Mouse (Mus musculus) kidney, postnatal 10 days (tissue): Measurements from ENCODE around the gene Lekr1.
A peak's percentile ranks its signal among the peaks of the same experiment; 100 is the strongest.

Experiments
- DNase-seq: peaks from one replicate; pipeline ENCODE4 v3.0.0; 2021; ENCODE audit warnings: mixed read lengths

Lekr1 gene

DNA sequence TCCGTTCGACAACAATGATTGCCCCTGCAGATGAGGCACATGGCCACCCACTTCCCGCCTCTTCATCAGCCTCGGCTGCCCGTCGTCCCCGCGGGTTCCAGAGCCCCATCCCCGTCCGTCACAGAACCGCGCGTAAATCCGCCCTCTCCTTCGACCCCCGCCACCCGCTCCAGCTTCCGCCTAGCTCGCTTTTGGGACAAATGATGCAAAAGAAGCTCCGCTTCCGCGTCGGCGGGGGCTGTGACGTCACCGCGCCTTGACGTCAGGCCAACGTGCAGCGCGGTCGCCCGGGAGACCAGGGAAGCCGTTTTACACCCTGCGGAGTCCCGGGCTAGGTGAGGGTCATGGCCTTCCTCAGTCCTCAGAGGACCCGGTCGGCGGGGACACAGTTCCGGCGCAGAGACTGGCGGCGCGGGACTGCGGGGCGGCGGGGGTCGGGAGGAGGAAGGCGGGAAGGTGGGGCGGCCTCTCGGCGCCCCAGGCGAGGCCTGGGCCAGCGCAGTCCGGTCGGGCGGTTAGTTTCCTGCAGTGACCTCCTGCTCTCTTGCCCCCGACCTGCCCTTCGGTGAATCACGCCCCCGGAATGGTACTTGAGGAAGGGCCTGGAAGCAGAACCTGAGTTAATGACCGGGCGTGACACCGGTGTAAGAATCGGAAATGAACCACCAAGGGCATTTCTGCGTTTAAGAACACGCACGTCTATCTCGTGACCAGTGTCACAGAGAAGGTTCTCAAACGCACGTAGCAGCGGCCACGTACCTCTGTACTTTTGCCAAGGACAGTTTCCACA is at the start of gene Lekr1:
TSS of gene Lekr1 (plus strand) at position 252 of the 790 bp plus-strand sequence.
- peak; percentile 95 for DNase-seq

DNA sequence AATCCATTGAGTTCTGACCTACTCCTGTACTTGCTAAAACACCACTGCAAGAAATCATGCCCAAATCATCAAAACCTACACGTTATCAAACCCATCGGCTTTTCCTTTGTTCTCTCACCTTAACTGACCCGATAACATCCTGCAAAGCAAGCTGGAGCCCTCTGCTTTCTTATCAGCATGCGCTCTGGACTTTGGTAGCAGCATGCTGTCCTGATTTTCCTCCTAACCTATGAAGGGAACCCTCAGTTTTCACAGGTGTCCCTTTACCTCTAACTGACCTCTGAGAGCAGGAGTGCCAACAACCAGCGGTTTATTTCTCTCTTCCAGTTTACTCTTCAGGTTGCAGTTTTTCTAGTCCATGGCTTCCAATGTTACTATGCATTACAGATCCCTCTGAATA is 48.5 kb upstream of the Lekr1 start:
- no peak for DNase-seq

DNA sequence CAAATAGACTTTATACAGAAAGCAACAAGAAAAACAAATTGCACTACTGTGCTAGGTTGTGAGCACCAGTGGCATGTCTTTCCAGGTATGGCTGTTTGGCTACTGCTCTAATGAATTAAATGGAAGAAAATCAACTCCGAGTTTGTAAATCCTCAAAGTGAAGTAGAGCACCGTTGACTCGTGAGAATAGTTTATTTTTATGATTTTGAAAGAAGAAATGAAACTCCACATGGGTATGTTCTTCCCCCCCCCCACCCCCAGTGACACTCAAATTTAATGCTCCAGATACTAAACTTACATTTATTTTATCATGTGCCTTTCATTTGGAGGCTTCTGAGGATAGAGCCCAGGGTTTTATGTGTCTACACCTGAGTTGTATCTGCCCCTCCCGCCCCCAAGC is 46.7 kb upstream of the Lekr1 start:
- no peak for DNase-seq

DNA sequence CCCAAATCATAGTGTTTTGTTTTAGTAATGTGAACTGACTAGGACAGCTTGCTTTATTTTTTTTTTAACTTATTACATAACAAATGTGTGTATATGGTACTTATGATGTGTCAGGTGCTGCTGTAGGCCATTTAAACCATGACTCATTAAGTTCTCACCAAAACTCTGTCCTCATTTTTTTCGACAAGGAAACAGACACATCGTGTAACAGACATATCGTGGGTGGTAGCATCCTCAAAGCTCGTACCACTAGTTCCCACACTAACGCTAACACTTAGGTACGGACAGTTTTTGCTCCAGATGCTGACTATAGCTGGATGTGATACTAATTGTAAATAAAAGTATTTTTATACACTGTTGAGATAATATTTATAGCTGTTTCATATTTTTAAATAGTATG is 43.0 kb upstream of the Lekr1 start:
- no peak for DNase-seq

DNA sequence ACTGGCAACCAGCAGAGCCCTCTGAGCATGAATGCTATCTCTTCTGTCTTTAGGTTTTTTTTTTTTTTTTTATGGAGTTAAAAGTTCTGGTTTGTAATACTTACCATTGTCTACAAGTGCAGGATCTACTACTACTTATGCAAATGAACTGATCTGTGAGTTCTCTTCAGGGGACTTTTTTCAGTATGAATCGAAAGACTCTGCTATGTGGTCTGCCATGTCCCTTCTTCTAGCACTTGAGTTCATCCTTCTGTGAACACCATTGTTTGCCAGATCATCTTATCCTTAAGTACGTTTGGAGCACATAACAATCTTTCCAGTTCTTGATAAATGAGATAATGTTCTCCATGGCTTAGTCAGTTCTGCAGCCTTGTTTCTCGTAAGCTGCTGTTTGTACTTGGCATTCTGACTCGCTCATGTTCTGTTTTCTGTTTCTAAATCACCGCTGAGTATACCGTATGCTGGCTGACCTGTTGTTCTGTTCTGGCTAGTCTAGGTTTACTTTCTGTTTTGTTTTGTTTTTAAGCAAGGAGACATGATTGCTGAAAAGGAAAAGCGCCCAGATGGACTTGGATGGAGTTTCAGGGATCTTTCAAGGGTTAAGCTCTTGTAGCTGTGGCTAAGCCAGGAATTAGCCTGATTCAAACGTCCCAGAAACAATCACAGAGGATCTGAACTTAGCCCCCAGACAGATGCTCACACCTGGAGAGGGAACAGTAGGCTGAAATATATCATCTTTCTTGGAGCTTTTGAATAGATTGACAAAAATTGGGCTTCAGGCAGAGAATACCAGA is 40.3 kb upstream of the Lekr1 start:
- DNase-seq: no peak

DNA sequence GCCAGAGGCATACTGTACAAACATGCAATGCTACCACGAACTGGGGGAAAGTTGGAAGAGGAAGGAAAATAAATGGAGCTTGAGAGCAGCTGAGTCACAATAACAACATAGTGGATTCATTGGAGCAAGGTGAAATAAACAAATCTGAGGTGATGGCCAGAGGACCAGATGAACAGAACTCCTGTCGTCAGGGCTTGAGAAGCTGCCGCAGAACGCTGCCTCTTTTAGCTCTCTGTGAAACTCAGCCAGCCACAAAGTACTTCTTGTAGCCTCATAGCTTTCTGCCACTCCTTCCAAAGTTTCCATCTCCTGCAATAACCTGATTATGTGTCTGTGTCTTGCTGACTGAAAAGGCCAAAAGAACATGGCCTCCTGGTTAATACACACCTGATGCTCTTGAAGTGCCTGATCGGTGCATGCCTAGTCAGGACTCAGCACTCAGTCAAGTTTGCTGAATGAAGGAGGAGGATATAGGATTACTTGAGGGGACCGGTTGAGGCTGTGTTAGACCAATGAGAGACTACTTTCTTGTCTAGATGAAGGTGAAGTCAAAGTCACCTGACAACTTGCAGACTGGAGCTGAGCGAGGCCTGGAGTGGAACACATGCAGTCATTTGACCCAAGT is 39.6 kb upstream of the Lekr1 start:
- no peak for DNase-seq

DNA sequence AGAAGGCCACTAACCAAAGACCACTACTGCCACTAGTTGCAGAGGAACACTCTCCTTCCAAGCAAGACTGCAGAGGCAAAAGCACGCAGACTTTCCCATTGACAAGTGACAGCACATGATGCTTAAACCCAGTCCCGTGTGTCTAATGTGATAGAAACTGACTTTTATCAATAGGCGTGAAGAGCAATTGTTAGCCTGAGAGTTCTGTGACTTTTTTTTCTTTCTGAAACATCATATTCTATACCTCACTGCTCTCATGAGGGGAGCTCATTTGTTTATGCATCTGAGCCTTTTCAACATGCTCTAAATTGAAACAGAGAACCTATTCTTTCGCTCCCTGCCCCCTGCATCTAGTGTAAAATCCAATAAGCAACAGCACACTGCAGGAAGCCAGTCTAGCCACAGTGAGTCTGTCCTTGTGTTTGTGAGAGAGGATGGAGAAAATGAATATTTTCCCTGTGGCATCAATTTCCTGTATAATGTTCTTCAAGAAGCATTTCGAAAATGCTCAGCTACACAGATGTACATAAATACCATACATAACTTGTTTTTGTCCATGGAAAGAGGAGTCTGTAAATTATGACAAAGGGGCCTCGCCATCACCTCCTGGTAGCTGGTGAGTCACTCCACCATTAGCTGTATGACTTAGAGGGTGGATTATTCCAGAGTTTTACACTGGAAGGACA is 38.9 kb upstream of the Lekr1 start:
- DNase-seq: no peak

DNA sequence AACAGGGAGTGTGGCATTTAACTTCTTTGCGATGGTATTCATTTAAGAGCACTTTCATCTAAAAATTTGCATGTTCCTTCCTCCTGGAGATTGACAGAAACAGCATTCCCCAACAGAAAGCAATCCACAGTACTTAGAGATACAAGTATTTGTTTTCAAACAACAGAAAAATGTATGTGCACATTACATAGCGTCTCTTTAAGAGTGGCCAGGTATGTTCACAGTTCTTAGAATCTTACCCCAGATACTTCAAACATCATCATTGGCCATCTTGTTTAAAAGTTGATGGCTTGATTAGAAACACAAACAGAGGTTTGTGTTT is 38.4 kb upstream of the Lekr1 start:
- DNase-seq: no peak

DNA sequence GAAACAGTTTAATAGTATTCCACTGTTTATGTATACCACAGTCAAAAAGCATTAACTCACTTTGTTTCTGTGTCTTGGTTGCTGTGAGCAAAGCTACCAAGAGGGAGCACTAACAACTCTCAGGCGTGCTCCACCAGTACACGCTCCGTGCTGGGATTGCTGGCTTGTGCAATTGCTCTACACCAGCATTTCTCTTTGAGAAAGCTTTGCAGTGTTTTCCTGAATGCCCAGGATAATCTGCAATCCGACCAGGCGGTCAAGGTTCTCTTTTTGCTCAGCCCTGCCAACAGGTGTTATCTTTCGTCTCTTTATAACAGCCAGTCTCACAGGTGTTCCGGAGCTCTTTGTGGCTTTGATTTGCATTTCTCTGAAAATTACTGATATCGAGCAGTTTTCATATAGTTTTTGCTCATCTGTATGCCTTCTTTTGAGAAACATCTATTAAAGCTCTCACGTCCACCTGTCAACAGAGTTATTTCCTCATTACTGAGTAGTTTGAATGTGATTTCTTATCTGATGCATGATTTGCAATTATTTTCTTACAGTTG is 36.4 kb upstream of the Lekr1 start:
- no peak for DNase-seq

DNA sequence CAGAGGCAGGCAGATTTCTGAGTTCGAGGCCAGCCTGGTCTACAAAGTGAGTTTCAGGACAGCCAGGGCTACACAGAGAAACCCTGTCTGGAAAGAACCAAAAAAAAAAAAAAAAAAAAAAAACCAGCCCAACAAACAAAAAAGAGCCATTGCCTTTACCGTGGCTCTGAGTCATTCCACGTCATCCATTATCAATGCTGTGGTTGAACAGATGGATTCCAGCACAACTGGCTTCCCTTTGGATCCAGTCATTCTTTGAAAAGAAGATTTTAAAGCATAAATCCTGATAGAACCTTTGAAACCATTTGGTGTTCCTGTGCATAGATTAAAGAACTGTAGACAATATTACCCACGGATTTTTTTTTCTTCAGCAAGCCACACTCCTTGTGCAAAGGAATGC is 32.4 kb upstream of the Lekr1 start:
- DNase-seq: no peak

DNA sequence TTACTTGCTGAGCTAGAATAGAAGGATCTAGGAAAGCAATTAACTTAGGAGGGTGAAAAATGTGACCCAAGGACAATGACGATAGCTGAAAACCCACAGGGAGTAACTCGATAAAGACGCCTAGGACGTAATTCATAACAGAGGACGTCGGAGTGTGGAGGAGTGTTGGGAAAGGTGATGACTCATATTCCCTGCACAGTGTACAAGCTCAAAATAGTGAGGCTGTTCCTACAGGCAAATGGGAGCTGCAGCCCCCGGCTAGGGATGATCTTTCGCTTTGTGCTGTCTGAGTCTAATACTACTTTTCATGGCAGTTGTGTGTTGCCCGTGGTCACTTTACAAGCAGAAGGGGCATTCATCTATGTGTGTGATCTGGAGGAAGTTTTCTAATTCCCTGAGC is 30.0 kb upstream of the Lekr1 start:
- no peak for DNase-seq

DNA sequence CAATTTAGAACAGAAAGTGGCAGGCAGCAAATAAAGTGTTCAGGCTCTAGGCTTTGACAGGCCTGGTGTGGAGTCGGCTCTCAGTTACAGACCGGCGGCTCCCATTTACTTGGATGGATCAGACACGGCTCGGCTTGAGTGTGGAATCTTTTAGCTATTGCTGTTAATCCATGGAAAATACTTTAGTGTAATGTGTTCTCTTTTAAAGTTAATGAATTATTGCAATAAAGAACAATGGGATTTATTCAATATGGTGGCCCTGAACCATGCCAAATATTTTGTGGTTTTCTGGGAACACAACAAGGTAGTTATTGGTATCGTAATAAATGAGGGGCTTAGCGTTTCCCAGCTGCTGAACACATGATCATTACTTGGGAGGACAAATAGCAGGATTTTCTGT is 28.7 kb upstream of the Lekr1 start:
- DNase-seq: no peak

DNA sequence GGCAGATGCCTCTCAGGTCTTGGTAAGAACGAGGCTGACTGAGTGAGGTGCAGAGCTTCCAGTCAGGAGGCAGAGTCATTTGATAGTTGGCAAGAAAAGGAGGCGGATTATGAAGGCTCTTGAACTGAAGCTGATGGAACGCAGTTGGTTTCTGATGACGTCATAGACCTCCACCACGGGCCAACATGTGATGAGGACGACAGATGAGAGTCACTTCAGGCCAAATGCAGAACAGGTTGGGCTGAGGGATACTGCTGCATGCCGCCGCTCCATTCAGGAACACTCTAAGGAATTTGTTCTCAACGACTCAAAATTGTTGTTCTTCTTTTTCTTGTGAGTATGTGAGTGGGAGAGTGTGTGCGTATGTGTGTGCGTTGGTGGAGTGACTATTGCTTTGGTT is 27.1 kb upstream of the Lekr1 start:
- no peak for DNase-seq

DNA sequence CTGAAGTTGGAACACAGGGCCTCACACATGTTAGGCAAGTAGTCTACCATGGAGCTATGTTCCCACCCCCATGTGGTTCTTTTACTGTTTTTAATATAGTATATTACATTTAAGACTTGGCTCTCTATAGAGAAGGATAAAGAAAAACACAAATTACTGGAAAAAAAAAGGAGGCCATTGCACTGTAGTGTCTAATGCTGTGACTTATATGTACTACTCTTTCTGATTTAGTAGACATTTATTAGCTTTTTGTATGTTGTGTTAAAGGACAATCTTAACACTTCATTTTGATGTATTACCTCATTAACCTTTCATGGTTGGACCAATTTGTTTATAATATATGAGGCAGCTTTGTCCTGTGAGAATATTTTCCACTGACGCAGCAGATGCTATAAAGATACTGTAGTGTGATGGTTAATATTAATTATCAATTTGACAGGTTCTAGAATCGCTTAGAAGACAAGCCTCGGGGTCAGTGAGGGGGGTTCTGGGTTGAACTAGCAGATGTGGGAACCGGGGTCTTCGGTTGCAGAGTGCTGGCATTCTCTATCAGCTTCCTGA is 26.5 kb upstream of the Lekr1 start:
- DNase-seq: no peak

DNA sequence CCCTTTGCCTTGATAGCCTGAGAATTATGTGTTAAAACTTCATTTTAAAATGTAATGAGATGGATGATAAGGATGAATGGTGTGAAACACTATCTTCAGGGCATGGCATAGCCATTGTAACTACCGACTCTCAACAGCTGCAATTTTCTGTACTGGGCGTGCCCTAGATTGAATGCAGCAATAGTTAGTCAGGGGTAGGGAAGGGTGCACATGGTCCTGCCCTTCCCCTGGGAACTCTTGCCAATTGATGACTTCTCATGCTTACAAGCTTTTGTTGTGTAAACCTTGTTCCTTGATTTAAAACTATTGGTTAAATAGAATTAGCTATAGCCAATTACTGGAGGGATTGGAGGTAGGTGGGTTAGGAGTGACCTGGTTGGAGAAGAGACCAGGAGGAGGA is 23.1 kb upstream of the Lekr1 start:
- DNase-seq: no peak

DNA sequence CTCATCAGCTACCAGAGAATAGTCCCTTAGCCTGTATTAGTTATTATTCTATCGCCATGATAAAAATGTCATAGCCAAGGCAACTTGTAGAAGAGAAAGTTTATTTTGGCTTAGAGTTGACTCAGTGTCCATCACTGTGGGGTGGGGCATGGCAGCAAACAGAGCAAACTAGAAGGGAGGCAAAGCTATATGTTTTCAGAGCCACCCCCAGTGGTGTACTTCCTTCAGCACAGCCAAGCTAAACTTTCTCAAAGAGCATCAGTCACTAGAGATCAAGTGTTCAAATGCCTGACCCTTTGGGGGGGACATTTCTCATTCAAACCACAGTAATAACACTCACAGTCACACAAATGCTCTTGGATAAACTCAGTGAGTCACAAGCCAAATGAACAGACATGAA is 22.4 kb upstream of the Lekr1 start:
- no peak for DNase-seq

DNA sequence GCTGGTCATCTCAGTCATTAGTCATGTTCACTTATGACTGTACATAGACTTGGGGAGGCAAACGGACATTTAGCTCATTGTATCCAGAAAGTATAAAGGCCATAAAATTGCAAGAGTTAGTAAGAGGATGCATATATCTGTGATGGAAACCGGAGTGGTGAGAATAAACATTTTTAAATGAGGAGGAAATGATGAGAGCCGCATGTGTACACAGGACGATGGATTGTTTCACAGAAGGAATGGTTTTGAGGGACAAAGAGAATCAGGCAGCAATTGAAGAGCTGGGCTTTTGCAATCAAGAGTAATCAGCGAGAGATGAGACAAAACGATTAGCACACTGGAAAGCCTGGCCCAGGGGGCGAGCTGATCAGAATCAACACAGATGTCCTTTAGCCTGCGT is 18.4 kb upstream of the Lekr1 start:
- no peak for DNase-seq

DNA sequence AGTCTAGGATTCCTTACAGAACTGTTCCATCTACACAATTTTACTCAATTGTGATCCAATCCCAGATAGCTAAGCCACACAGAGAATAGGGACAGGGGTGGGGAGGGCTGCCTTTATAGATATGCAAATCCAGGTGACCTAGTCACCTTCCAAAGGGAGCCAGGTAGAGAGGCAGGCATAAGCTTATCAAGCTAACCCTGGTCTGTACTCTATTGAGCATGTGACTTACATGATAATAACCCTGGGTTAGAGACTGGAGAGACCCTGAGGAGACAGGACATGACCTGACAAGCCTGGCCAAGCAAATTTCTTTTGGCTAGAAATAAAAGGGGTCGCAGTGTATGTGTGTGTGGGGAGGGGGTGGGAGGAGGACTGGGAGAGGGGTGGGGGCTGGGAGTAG is 17.1 kb upstream of the Lekr1 start:
- DNase-seq: no peak

DNA sequence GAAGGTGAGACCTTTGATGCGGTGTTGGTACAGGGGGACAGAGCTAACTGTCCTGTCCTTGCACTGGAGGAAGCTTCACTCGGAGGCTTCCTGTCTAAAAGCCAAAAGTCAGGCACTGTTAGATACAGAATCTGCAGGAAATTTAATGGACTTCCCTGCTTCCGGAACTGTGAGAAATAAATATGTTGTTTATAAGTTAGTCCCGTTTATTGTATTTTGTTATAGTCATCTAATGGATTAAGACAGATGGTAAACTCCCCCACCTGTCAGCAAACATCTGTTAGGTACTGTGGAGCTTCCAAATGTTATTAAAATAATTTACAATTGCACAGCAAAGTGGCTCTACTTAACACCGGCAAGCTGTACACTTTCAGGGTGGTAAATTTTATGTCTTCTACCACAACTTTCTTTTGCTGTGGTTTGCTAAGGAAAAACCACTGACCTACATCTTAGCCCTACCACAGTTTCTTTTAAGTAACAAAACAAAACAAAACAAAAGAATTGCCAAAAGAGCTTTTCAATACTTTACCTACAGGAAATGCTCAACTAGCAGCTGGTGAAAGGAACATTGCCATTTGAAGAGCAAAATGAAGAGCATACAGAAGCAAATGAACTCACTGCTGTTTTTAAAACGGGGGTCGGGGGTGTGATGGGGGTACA is 15.7 kb upstream of the Lekr1 start:
- no peak for DNase-seq

DNA sequence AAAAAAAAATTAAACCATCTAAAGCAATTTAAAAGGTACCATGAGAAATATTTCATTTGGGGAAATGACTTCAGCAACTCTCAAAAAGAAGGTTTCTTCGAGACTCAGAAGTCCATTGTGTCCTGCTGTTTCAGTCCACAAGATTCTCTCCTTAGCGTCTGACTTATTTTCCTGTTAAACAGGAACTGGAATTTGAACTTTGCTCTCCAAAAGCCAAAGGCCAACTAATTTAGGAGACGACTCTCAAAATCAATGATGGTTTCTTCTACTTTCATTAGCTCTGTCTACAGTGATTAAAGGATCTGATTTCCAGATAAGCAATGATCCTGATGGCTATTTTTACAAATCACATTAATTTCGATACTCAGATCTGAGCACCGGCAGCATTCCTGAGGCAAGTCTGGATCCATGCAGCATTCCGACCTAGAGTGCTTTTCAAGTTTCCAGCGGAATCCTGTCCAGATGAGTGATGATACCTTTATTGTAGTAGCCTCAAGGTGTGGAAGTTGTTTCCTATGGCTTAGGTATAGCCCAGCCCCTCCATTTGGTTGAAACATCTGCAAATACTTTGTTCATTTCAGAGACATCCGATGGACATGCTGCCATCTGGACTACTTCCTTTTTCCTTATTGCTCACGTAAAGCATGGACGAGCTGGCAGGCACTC is 11.4 kb upstream of the Lekr1 start:
- no peak for DNase-seq

DNA sequence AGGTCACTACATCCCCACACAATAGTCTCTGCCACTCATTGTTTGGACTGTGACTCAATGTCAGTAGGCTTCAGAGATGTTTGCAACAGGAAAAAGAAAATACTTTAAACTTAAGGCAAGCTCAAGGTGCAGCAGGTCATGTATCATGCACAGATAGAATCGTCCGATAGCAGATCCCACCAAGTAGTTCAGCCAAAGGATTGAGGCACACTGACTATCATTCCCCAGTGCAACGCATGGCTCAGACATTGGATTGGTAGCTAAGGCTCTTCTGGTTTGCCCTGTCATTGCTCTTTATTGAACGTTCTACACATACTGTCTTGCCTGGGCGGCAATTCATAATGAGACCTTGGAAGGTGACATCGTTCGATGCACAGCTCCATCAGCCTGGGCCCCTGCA is 9.6 kb upstream of the Lekr1 start:
- DNase-seq: no peak
